Mouse (Mus musculus) kidney, embryonic 15.5 days (tissue): Measurements from ENCODE around the gene Utrn. TPM values are rescaled to one million over a fixed set of nuclear protein-coding genes. Genes with fewer than 3 reads are reported as not detected.

Experiments
- ATAC-seq: fragments of 200-750 bp; cut with Nextera tagmentation; replicated peaks from 2 replicates; pipeline ENCODE4 v1.8.0; 2017; ENCODE audit warnings: moderate TSS enrichment; ENCODE audit not compliant: low FRiP score
- H3K27ac ChIP-seq: fragments of 300-500 bp; sonication (generic); 2 replicates; pipeline ENCODE4 v1.5.1; 2015; ENCODE audit warnings: mild to moderate bottlenecking, inconsistent platforms
- H3K27me3 ChIP-seq: fragments of 300-500 bp; sonication (generic); 2 replicates; pipeline ENCODE4 v1.6.1; 2015; ENCODE audit warnings: inconsistent platforms
- H3K36me3 ChIP-seq: fragments of 300-500 bp; sonication (generic); 2 replicates; pipeline ENCODE4 v1.6.1; 2015; ENCODE audit warnings: inconsistent platforms
- H3K4me1 ChIP-seq: fragments of 300-500 bp; sonication (generic); 2 replicates; pipeline ENCODE4 v1.6.1; 2015; ENCODE audit warnings: inconsistent platforms
- H3K4me2 ChIP-seq: fragments of 300-500 bp; sonication (generic); 2 replicates; pipeline ENCODE4 v1.6.1; 2015; ENCODE audit warnings: moderate library complexity, mild to moderate bottlenecking, inconsistent platforms
- H3K4me3 ChIP-seq: fragments of 300-500 bp; sonication (generic); replicated peaks from 2 replicates; pipeline ENCODE4 v1.5.1; 2015; ENCODE audit warnings: mild to moderate bottlenecking, inconsistent platforms
- H3K9ac ChIP-seq: fragments of 300-500 bp; sonication (generic); 2 replicates; pipeline ENCODE4 v1.6.1; 2015; ENCODE audit warnings: mild to moderate bottlenecking, inconsistent platforms
- H3K9me3 ChIP-seq: fragments of 300-500 bp; sonication (generic); replicated peaks from 2 replicates; pipeline ENCODE4 v1.6.1; 2016; ENCODE audit warnings: inconsistent platforms
- WGBS: fragments of 180-500 bp; shearing (Covaris S2); methylation state at CpG from one replicate; pipeline ENCODE4 v1.1.7; 2015; ENCODE audit warnings: mixed read lengths; 5-methylcytosine and 5-hydroxymethylcytosine counted together
- polyA plus RNA-seq: library from polyadenylated mRNA; unstranded; fragments of >200 nt; fragmentation: Nextera tagmentation; extraction: Ambion mirVana; gene quantifications from 2 replicates; pipeline ENCODE4 v1.2.1, GENCODE M21; 2015

The Utrn gene
- polyA plus RNA-seq: 85.2 and 86.1 TPM in 2 replicates

DNA sequence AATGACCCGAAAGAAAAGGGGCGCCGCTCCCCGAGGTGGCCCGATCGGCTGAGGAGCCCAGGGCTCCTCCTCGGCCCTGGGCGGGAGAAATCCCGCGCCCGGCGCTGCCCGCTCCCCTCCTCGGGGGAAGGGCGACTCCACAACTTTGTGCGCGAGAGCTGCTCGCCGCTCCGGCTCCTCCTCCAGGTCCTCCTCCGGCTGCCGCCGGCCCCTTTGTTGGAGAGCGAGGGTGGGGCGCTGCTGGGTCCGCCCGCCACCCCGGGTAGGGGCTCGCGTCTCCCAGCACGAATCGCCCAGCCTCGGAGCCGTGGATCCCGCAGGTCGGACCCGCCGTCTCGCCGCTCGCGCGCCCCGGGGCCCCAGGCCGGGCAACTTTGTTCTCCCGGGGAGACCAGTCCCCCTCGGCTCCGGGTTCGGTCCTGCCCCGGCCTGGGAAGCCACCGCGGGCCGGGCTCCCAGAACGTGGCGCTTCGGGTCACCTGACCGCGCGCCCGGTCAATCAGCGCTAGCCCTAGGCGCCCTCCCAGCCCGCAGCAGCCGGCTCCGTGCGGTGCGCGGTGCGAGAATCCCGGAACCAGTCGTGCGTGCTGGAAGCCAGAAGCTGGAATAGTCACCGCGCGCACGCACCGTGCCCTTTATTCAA, at the start of gene Utrn:
Gene Utrn, minus strand, starts transcription at position 337 of the 643 bp plus-strand sequence.
- WGBS: 0% methylated on average over 76 of the region's 77 CpGs
- Histone ChIP-seq H3K4me2 (peak within 1 kb of the TSS; percentile 77), H3K36me3 (no peaks in the 10 kb centered on the region), H3K9me3 (no peaks in the 10 kb centered on the region), H3K9ac (peak within 1 kb of the TSS; percentile 74), H3K27ac (peak within 1 kb of the TSS; percentile 94), H3K27me3 (no peaks in the 10 kb centered on the region), H3K4me1 (peaks cover 23% of the 10 kb centered on the region), H3K4me3 (peak within 1 kb of the TSS; percentile 69)
- peak; percentile 89 for ATAC-seq

DNA sequence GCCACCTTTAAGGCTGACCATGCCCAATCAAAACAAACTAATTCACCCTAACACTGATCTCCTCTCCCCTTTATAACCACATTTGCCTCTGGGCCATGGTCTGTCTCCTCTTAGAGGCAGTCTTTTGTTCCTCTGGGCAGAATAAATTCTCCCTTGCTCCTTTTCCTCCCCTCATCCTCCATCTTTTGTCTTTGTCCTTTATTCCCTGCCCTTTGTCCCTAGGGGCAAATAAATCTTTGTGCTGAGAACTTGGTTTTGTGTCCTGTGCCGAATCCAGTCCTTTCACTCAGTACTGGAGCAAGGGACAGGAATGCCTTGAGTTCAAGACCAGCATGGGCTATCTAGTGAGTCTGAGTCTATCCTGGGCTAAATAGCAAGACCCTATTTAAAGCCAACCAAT, 48.5 kb upstream of the Utrn start:
- H3K9ac ChIP-seq: no peak overlapping the region
- no peak for ATAC-seq
- WGBS: 29% methylated on average over 1 of the region's 1 CpGs

DNA sequence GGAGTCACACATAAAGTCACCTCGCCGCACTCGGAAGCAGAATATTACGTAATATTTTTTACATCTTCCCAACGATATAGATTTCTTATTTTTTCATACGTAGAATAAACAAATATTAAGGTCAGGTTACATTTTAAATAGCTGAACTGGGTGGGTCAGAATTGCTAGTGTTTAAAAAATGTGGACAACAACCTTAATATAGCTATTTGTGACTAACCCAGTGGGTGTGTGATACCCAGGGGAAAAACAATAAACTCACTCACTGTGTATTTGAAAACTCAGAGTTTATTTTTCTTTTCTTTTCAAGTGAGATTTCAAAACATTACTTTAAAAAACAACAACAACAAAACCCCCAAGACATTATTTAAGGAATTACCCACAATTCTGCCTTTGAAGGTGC, 47.2 kb upstream of the Utrn start:
- no peaks in the 10 kb centered on the region for H3K36me3 ChIP-seq
- no peak overlapping the region for H3K4me2 ChIP-seq
- no peak overlapping the region for H3K27ac ChIP-seq
- H3K27me3 ChIP-seq: no peaks in the 10 kb centered on the region
- no peak for ATAC-seq
- no peak overlapping the region for H3K4me3 ChIP-seq
- peaks cover 16% of the 10 kb centered on the region; the same call in 1 of the 2 replicates for H3K4me1 ChIP-seq
- no peaks in the 10 kb centered on the region for H3K9me3 ChIP-seq
- H3K9ac ChIP-seq: no peak overlapping the region
- WGBS: 75% methylated on average over 6 of the region's 6 CpGs

More for the DNA sequence above, 48.5 kb upstream of the Utrn start:
- no peak overlapping the region for H3K27ac ChIP-seq
- no peak overlapping the region for H3K4me2 ChIP-seq
- no peaks in the 10 kb centered on the region for H3K36me3 ChIP-seq
- no peaks in the 10 kb centered on the region for H3K27me3 ChIP-seq
- no peaks in the 10 kb centered on the region for H3K9me3 ChIP-seq
- H3K4me1 ChIP-seq: peaks cover 7% of the 10 kb centered on the region; the same call in 1 of the 2 replicates
- H3K4me3 ChIP-seq: no peak overlapping the region

DNA sequence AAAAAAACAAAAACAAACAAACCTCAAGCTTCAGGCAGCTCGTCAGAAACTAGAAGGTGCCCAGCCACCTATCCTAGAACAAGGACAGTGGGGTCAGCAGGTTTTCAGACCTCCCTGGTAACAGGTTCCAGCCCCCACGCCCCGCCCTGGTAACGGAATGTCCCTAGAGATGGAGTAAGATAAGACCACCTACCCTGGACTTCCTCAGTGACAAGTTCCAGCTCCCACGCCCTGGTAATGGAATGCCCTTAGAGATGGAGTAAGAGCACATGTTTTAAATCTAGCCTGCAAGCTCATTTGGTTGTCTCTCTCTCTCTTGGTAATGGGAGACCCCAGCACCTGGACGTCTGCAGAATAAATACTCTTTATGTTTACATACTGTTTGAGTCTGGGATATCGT, 46.7 kb upstream of the Utrn start:
- Histone ChIP-seq H3K27me3 (no peaks in the 10 kb centered on the region), H3K4me1 (peaks cover 16% of the 10 kb centered on the region; the same call in 1 of the 2 replicates), H3K4me3 (no peak overlapping the region), H3K9ac (no peak overlapping the region), H3K4me2 (no peak overlapping the region), H3K9me3 (no peaks in the 10 kb centered on the region), H3K27ac (peak overlapping the region; percentile 41; the same call in 1 of the 2 replicates), H3K36me3 (no peaks in the 10 kb centered on the region)
- peak; percentile 60; the same call in 1 of the 2 replicates for ATAC-seq
- 33% methylated on average over 7 of the region's 7 CpGs for WGBS

DNA sequence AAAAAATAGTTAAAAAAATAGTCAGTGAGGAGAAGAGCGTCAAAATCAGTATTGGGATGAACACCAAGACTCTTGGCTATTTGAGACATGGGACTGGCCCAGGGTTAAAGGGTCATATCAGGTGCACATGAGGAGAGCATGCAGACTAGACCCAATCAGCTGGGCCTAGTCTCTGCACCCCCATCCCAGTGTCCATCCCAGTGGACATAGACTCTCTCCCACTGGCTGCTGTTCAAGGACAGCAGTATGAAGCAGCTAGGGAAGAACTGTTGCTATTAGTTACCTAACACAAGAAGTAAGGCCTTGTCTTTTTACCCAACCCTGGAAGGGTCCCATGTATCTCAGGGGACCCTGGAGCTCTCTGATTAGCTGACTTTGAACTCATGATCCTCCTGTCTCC, 45.0 kb upstream of the Utrn start:
- Histone ChIP-seq H3K9ac (no peak overlapping the region), H3K4me2 (no peak overlapping the region), H3K27me3 (no peaks in the 10 kb centered on the region), H3K9me3 (no peaks in the 10 kb centered on the region), H3K36me3 (no peaks in the 10 kb centered on the region), H3K27ac (no peak overlapping the region), H3K4me3 (no peak overlapping the region), H3K4me1 (peaks cover 16% of the 10 kb centered on the region; the same call in 1 of the 2 replicates)
- ATAC-seq: no peak
- 97% methylated on average over 1 of the region's 1 CpGs for WGBS

DNA sequence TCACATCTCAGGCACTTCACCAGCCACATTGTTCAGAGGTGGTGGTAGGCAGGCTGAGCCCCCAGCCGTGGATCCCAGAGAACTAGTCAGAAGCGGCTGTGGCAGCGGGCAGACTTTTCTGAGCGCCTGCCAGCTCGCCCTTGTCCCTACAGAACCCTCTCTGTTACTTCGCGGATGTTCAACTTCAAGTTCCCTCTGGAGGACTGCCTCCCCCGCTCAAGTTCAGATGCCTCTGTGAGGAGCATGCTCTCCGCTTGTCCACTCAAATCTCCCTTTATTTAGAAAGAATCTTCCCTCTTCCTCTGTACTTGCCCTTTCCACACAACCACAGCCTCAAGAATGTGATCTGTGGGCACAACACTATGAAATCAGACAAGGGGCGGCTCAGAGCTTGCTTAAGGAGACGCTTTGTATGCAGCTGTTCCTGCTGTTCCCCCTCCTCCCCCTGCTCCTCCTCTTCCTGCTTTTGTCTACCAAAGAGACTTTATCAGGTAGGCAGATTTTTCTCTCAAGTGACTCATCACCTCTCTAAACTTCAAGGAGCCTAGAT, 42.9 kb upstream of the Utrn start:
- Histone ChIP-seq H3K9me3 (no peaks in the 10 kb centered on the region), H3K27ac (peak overlapping the region; percentile 37), H3K27me3 (no peaks in the 10 kb centered on the region), H3K4me1 (peaks cover 16% of the 10 kb centered on the region; the same call in 1 of the 2 replicates), H3K4me2 (peak overlapping the region; percentile 35), H3K9ac (no peak overlapping the region), H3K36me3 (no peaks in the 10 kb centered on the region), H3K4me3 (no peak overlapping the region)
- WGBS: 45% methylated on average over 11 of the region's 11 CpGs
- 0 out of 2 replicates have a peak, but pooled peaks have one; percentile 20 for ATAC-seq

DNA sequence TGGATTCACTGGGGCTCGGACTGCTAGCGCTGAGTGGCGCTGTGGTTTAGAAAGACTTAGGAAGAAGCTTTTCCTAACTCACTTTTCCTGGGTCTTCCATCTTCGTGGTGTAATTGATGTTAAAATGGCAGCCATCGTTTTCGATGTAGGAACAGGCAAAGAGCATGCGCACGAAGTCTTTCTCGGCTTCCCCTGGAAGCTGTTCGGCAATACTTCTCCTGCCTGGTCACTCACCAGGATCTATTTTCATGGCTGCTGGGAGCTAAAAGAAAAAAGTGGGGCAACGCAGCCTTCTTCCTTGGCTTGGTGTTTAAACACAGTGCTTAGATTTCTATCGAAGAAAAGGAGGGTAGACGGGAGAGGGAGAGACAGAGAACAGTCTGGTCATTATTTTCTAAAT, 42.3 kb upstream of the Utrn start:
- WGBS: 88% methylated on average over 13 of the region's 13 CpGs
- Histone ChIP-seq H3K4me1 (peaks cover 16% of the 10 kb centered on the region; the same call in 1 of the 2 replicates), H3K27ac (no peak overlapping the region), H3K36me3 (no peaks in the 10 kb centered on the region), H3K4me3 (no peak overlapping the region), H3K4me2 (no peak overlapping the region), H3K27me3 (no peaks in the 10 kb centered on the region), H3K9ac (no peak overlapping the region), H3K9me3 (no peaks in the 10 kb centered on the region)
- no peak for ATAC-seq

DNA sequence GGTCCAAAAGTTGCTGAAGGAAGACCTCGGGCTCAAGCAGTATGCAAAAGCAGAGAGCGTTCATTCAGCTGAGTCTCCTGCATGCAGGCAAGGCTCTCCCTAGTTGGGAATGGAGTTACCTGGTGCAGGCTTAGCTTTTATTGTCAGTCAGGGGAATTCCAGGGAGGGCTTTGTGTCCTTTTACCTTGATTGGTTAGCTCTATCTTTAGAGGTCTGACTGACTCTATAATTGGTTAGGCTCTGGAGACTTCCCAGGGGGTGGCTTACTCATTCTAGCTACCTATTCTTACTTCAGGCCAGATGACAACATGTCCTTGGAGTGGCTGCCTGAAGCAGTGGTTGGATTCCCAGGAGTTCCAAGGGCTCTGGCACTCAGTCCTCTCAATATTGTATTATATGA, 40.7 kb upstream of the Utrn start:
- Histone ChIP-seq H3K4me2 (no peak overlapping the region), H3K27me3 (no peaks in the 10 kb centered on the region), H3K4me1 (peaks cover 9% of the 10 kb centered on the region; the same call in 1 of the 2 replicates), H3K9me3 (no peaks in the 10 kb centered on the region), H3K4me3 (no peak overlapping the region), H3K27ac (no peak overlapping the region), H3K36me3 (no peaks in the 10 kb centered on the region), H3K9ac (no peak overlapping the region)
- WGBS: 89% methylated on average over 2 of the region's 2 CpGs
- ATAC-seq: no peak

DNA sequence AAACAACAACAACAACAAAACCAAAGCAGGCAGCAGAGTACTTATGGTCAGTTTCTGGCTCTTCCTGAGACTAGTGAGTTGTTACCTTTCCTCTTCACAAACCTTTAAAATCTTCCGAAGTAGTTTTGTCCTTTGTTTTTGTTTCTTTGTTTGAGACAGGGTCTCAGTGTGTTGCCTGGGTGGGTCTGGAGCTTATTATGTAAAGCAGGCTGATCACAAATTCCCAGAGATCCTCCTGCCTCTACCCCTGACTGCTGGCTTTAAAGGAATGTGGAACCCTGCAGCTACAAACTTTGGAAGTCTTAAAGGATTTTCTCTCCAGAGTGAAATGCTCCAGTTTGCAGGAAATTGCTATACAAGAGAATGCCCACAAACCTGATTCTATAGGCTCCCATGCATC, 40.0 kb upstream of the Utrn start:
- Histone ChIP-seq H3K27ac (no peak overlapping the region), H3K36me3 (no peaks in the 10 kb centered on the region), H3K4me1 (peaks cover 9% of the 10 kb centered on the region; the same call in 1 of the 2 replicates), H3K27me3 (no peaks in the 10 kb centered on the region), H3K9ac (no peak overlapping the region), H3K4me2 (no peak overlapping the region), H3K9me3 (no peaks in the 10 kb centered on the region), H3K4me3 (no peak overlapping the region)
- no peak for ATAC-seq
- WGBS: 73% methylated on average over 1 of the region's 1 CpGs

DNA sequence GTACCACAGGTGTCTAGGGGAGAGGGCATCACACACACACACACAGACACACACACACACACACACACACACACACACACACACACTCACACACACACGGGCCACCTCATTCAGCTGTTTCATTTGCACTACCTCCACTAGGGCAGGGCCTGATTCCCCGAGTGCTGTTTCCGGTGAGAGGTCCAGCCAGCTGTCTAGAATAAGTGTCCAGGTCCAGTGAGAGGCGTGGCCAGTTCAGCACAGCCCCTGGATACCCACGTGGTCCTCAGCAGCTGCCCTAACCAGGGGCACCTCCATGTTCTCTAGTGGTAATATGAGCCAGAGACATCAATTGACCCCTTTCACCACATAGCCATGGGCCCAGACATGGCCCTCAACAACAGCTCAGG, 35.0 kb upstream of the Utrn start:
- Histone ChIP-seq H3K27me3 (no peaks in the 10 kb centered on the region), H3K9ac (no peak overlapping the region), H3K4me1 (0 out of 2 replicates have a peak, but pooled peaks cover 3% of the 10 kb centered on the region), H3K36me3 (no peaks in the 10 kb centered on the region), H3K4me2 (no peak overlapping the region), H3K9me3 (no peaks in the 10 kb centered on the region), H3K27ac (no peak overlapping the region), H3K4me3 (no peak overlapping the region)
- peak; percentile 54; the same call in 1 of the 2 replicates for ATAC-seq
- 65% methylated on average over 5 of the region's 5 CpGs for WGBS

DNA sequence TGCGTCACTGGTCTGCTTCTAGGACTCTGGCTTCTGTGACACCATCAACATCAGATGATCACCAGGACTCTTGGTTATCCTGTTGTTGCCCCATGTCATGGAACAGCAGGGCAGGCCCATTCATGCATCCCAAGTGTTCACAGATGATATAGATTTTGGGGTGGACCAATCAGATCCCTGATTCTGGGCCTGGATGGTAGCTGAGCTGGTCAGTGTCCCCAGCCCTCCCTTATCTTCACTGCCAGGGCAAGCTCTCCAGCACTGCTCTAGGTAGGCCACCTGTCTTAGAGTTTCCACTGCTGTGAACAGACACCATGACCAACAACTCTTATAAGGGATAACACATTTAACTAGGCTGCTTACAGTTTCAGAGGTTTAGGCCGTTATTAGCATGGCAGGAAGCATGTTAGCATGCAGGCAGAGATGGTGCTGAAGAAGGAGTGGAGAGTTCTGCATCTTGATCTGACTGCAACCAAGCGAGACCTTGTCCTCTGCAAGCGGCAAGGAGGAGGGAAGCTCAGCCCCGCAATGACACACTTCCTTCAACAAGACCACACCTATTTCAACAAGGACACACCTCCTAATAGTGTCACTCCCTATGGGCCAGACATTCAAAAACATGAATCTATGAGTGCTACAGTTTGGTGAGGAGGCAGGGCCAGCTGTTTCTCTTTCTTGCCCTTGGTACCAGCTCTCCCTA, 34.4 kb upstream of the Utrn start:
- ATAC-seq: no peak
- 68% methylated on average over 5 of the region's 5 CpGs for WGBS
- Histone ChIP-seq H3K36me3 (no peaks in the 10 kb centered on the region), H3K9ac (no peak overlapping the region), H3K4me3 (no peak overlapping the region), H3K4me1 (0 out of 2 replicates have a peak, but pooled peaks cover 3% of the 10 kb centered on the region), H3K27me3 (no peaks in the 10 kb centered on the region), H3K27ac (no peak overlapping the region), H3K9me3 (no peaks in the 10 kb centered on the region), H3K4me2 (no peak overlapping the region)

DNA sequence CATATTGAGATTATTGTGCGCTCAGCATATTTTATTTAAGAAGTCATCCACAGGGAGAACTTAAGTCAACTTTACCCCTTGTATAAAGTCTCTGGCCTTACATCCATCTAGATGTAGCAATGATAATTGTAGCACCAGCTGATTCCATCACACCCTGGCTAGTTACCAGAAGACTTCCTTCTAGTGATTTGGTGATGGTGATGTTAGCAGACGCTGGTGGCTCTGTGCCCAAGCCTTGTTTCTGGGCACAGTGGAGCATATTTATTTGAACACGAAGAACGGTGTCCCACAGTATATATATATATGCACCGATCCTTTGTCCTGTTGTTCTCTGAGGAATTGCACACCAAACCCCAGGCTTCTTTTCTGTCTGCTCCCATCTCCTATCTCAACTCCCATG, 30.7 kb upstream of the Utrn start:
- H3K27ac ChIP-seq: no peak overlapping the region
- no peaks in the 10 kb centered on the region for H3K9me3 ChIP-seq
- H3K9ac ChIP-seq: no peak overlapping the region
- no peaks in the 10 kb centered on the region for H3K27me3 ChIP-seq
- H3K4me3 ChIP-seq: no peak overlapping the region
- 0 out of 2 replicates have a peak, but pooled peaks cover 3% of the 10 kb centered on the region for H3K4me1 ChIP-seq
- no peak overlapping the region for H3K4me2 ChIP-seq
- WGBS: 95% methylated on average over 5 of the region's 5 CpGs
- no peaks in the 10 kb centered on the region for H3K36me3 ChIP-seq
- ATAC-seq: no peak
